Mouse (Mus musculus): ENCODE results near the gene Wdfy3. TPM values are rescaled to one million over a fixed set of nuclear protein-coding genes. Genes with fewer than 3 reads are reported as not detected.

Wdfy3 gene
- polyA plus RNA-seq, 1 experiment = 24.5 TPM

DNA sequence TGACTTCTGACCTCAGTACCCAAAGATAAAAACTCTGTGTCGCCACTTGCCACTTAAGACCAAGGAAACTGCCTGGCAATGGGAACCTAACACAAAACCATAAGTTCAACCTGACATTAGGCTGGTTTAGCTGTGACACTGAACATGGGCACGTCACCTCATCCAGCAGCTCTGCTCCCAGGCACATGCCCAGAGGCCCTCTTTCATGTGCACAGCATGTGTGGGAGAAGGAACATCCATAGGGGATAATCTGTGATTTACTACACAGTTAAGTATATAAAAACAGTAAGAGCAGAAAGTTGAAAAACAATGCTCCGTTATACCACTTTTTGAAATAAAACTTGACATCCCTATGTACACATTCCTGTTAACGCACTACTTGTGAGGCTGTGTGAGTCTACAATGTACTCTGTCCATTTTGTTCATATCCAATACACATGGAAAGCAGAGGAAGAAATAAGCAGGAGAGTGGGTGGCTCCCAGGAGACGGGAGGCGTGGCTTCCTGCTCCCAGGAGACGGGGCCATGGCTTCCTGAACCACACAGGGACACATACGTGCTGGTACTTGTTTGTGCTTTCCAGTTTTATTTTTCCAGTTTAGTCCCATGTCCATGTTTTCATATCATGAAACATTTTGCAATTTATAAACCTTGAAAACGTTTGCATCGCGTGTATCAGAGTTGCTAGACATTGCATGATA is 73.5 kb downstream of the Wdfy3 start:
- Histone ChIP-seq H3K4me1 (ENCODE audit: control insufficient read depth, insufficient read depth, low read length) (no peaks in the 10 kb centered on the region), H3K4me3 (ENCODE audit: control insufficient read depth, low read depth, low read length) (no peak overlapping the region), H3K27ac (ENCODE audit: control insufficient read depth, insufficient read depth, low read depth, low read length) (no peak overlapping the region), H3K36me3 (ENCODE audit: control insufficient read depth, insufficient read depth, low read length) (no peaks in the 10 kb centered on the region), H3K27me3 (ENCODE audit: control insufficient read depth, insufficient read depth, low read length) (no peaks in the 10 kb centered on the region)
- no peak for TF ChIP-seq POLR2A (IDR thresholded peaks at IDR 0.05; ENCODE audit: control insufficient read depth, low read depth, low read length)
- no peak for TF ChIP-seq CTCF (IDR thresholded peaks at IDR 0.05; ENCODE audit: control insufficient read depth, insufficient read depth, insufficient replicate concordance, low read depth, low read length)

DNA sequence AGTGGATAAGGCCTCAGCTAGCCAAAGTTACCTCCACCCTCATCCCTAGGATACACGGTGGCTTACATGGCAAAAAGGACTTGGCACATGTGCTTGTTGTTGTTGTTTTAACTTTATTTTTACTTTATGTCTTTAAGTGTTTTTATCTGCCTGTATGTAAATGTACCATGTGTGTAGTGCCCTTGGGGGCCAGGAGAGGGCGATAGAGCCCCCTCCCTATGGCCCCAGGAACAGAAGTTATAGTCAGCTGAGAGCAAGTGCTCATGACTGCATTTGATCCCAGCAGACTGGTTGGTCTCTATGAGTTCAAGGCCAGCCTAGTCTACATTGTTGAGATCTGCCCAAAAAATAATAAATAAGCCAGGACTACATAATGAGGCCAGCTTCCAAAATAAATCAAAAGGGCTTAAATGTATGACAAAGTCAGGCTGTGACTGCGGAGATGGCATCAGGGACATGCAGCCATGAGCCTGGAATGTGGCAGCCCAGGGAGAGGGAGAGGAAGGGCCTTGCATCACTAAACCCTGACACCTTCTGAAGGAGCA is 74.2 kb downstream of the Wdfy3 start:
- H3K4me1 ChIP-seq (ENCODE audit: control insufficient read depth, insufficient read depth, low read length) = no peaks in the 10 kb centered on the region
- no peak overlapping the region for H3K27ac ChIP-seq (ENCODE audit: control insufficient read depth, insufficient read depth, low read depth, low read length)
- TF ChIP-seq CTCF (IDR thresholded peaks at IDR 0.05; ENCODE audit: control insufficient read depth, insufficient read depth, insufficient replicate concordance, low read depth, low read length) (peak; percentile 62; the same call in 1 of the 2 replicates), POLR2A (IDR thresholded peaks at IDR 0.05; ENCODE audit: control insufficient read depth, low read depth, low read length) (no peak)
- H3K27me3 ChIP-seq (ENCODE audit: control insufficient read depth, insufficient read depth, low read length) = no peaks in the 10 kb centered on the region
- H3K36me3 ChIP-seq (ENCODE audit: control insufficient read depth, insufficient read depth, low read length) = no peaks in the 10 kb centered on the region
- no peak overlapping the region for H3K4me3 ChIP-seq (ENCODE audit: control insufficient read depth, low read depth, low read length)

DNA sequence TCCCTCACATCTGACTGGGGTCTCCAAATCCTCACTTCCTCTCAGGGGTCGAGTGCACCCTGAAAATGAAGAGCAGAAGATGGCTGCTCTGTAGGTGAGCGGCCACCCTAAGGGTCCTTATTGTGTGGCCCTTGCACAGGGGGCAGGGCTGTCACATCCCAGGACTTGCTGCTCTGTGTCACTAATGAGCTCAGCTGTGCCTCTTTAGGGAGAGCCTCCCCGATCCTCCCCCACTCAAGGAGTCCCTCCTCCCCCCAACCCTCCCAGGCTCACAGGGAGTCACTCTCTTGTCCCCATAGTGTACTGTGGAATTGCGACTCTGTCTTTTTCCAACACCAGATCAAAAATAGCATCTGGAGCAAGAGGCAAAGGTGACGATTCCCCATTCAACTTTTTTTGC is 75.7 kb downstream of the Wdfy3 start:
- Histone ChIP-seq H3K27ac (ENCODE audit: control insufficient read depth, insufficient read depth, low read depth, low read length) (no peak overlapping the region), H3K36me3 (ENCODE audit: control insufficient read depth, insufficient read depth, low read length) (no peaks in the 10 kb centered on the region), H3K27me3 (ENCODE audit: control insufficient read depth, insufficient read depth, low read length) (no peaks in the 10 kb centered on the region), H3K4me1 (ENCODE audit: control insufficient read depth, insufficient read depth, low read length) (no peaks in the 10 kb centered on the region), H3K4me3 (ENCODE audit: control insufficient read depth, low read depth, low read length) (no peak overlapping the region)
- TF ChIP-seq POLR2A (IDR thresholded peaks at IDR 0.05; ENCODE audit: control insufficient read depth, low read depth, low read length) (no peak), CTCF (IDR thresholded peaks at IDR 0.05; ENCODE audit: control insufficient read depth, insufficient read depth, insufficient replicate concordance, low read depth, low read length) (no peak)

DNA sequence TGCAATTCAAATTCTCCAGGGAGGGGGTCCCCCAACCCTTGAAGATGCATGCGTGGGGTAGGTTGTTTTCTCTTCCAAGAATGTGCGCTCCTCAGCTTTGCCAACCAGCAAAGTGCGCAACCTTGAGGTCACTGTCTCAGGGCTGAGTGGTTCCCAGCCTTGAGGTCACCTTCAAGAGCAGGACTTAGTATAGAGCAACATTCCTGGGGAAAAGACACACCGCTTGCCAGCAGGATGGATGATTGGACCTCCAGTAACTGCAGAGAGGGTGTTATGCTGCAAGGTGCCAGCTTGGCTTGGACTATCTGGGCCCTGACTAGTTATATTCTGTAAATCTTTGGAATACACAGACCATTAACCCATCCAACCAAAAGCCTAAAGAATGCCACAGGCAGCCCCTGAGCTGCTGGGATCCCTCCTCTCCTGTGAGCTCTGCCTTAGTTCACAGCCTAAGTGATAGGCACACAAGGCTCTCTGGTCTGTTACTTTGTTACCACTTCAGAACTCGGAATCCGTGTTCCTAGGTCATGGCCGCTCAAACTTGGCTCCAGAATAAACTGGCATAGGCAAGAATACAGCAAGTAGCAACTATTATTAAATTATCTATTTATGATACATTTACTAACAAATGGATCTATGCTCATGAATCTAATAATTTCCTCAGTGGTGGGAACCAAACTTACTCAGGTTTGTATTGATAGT is 76.6 kb downstream of the Wdfy3 start:
- TF ChIP-seq POLR2A (IDR thresholded peaks at IDR 0.05; ENCODE audit: control insufficient read depth, low read depth, low read length) (no peak), CTCF (IDR thresholded peaks at IDR 0.05; ENCODE audit: control insufficient read depth, insufficient read depth, insufficient replicate concordance, low read depth, low read length) (no peak)
- Histone ChIP-seq H3K4me1 (ENCODE audit: control insufficient read depth, insufficient read depth, low read length) (no peaks in the 10 kb centered on the region), H3K27me3 (ENCODE audit: control insufficient read depth, insufficient read depth, low read length) (no peaks in the 10 kb centered on the region), H3K27ac (ENCODE audit: control insufficient read depth, insufficient read depth, low read depth, low read length) (no peak overlapping the region; the same call in 1 of the 2 replicates), H3K36me3 (ENCODE audit: control insufficient read depth, insufficient read depth, low read length) (no peaks in the 10 kb centered on the region), H3K4me3 (ENCODE audit: control insufficient read depth, low read depth, low read length) (no peak overlapping the region)

DNA sequence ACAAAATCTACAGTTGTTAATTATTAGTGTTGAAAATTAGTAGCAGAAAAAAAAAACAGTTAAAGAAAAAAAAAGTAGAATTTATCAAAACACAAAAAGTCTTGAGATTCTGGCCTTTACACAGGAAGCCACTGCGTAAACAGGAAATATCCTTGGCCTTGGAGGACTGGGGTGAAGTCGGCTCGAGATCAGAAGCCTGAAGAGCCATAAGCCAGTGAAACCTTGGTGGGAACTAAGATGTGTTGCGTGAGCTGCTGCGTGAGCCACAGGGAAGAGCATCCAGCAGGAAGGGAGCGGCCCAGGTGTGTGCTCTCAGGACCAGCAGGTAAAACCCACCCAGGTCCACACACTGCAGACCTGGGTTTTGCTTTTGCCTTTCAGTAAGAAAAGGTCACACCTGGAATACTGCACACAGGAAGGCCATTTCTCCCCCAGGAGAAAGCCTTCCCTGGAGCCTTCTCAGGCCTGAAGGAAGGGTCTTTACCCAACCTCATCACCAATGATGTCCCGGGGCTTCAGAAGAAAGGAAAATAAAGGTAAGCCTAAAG is 79.3 kb downstream of the Wdfy3 start:
- Histone ChIP-seq H3K36me3 (ENCODE audit: control insufficient read depth, insufficient read depth, low read length) (no peaks in the 10 kb centered on the region), H3K27ac (ENCODE audit: control insufficient read depth, insufficient read depth, low read depth, low read length) (peak overlapping the region; percentile 55; the same call in 1 of the 2 replicates), H3K27me3 (ENCODE audit: control insufficient read depth, insufficient read depth, low read length) (no peaks in the 10 kb centered on the region), H3K4me3 (ENCODE audit: control insufficient read depth, low read depth, low read length) (no peak overlapping the region), H3K4me1 (ENCODE audit: control insufficient read depth, insufficient read depth, low read length) (no peaks in the 10 kb centered on the region)
- TF ChIP-seq POLR2A (IDR thresholded peaks at IDR 0.05; ENCODE audit: control insufficient read depth, low read depth, low read length) (no peak), CTCF (IDR thresholded peaks at IDR 0.05; ENCODE audit: control insufficient read depth, insufficient read depth, insufficient replicate concordance, low read depth, low read length) (no peak)

DNA sequence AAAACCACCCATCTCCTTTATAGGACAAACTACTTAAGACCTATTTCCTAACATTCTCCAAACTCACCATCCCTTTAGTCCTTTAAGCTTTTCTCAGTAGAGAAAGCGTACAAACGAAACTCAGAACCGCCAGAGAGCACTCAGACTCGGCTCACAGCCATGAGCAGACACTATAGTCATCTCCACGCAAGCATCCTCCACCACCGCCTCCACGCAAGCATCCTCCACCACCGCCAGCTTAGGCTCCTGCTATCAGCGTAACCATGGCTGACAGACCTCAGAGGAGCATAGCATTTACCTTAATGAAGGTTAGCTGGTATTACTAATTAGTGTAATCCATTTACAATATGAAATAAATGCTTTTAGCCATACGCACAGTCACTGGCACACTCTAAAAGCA is 81.2 kb downstream of the Wdfy3 start:
- H3K27ac ChIP-seq (ENCODE audit: control insufficient read depth, insufficient read depth, low read depth, low read length) = no peak overlapping the region
- H3K27me3 ChIP-seq (ENCODE audit: control insufficient read depth, insufficient read depth, low read length) = no peaks in the 10 kb centered on the region
- no peak overlapping the region for H3K4me3 ChIP-seq (ENCODE audit: control insufficient read depth, low read depth, low read length)
- no peaks in the 10 kb centered on the region for H3K4me1 ChIP-seq (ENCODE audit: control insufficient read depth, insufficient read depth, low read length)
- no peaks in the 10 kb centered on the region for H3K36me3 ChIP-seq (ENCODE audit: control insufficient read depth, insufficient read depth, low read length)
- TF ChIP-seq POLR2A (IDR thresholded peaks at IDR 0.05; ENCODE audit: control insufficient read depth, low read depth, low read length) (no peak), CTCF (IDR thresholded peaks at IDR 0.05; ENCODE audit: control insufficient read depth, insufficient read depth, insufficient replicate concordance, low read depth, low read length) (no peak)

DNA sequence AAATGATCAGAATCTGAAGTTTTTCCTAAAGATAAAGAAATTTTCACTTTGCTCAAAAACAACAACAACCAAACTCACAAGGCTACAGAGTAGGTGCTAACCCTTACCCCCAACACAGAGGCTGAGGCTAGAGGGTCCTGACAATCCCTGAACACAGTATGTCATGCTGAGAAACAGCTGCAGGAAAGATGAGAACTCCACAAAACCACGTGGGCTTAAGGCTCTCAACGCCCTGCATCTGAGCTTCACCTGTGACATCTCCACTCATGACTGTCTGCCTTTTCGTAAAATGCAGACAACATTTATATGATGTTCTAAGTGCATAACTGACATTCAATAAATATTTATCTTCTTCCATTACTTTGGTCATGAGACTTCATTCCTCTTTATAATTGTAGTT is 83.0 kb downstream of the Wdfy3 start:
- Histone ChIP-seq H3K27me3 (ENCODE audit: control insufficient read depth, insufficient read depth, low read length) (no peaks in the 10 kb centered on the region), H3K27ac (ENCODE audit: control insufficient read depth, insufficient read depth, low read depth, low read length) (no peak overlapping the region), H3K36me3 (ENCODE audit: control insufficient read depth, insufficient read depth, low read length) (no peaks in the 10 kb centered on the region), H3K4me3 (ENCODE audit: control insufficient read depth, low read depth, low read length) (no peak overlapping the region), H3K4me1 (ENCODE audit: control insufficient read depth, insufficient read depth, low read length) (no peaks in the 10 kb centered on the region)
- TF ChIP-seq POLR2A (IDR thresholded peaks at IDR 0.05; ENCODE audit: control insufficient read depth, low read depth, low read length) (no peak), CTCF (IDR thresholded peaks at IDR 0.05; ENCODE audit: control insufficient read depth, insufficient read depth, insufficient replicate concordance, low read depth, low read length) (no peak)

Data from testis, adult 2 months (tissue).